ENCODE assay signal across 16 mouse cellular contexts in genomic region chr12:85193146-85193545, GRCm38 (mm10). TPM values are rescaled to one million over a fixed set of nuclear protein-coding genes. Genes with fewer than 3 reads are reported as not detected.
DNase-seq lines count a peak whose midpoint lies in the region; ATAC-seq and TF ChIP-seq lines count a peak whose summit lies in the region.
"Had no signal": no experiment of that assay in that cellular context is flagged by ENCODE, and none has a peak within 500 bp of the region (broad histone marks: within the 10 kb centered on the region; RNA-seq: fewer than 3 reads in every experiment).

No protein-coding gene starts in this region.

- intact Hi-C loops in heart, postnatal 10 days (cut with DNase I), result no loop called here

- no peak for ATAC-seq in lung, embryonic 14.5 days (ENCODE audit: insufficient read depth)
- ATAC-seq: activated CD4-positive, CD25-positive, alpha-beta regulatory T cell, adult 4 months; forebrain, embryonic 13.5 days; liver, embryonic 12.5 days had no signal

- no peak overlapping the region for H3K9ac ChIP-seq in lung, embryonic 14.5 days
- H3K9ac ChIP-seq: forebrain, embryonic 13.5 days; hindbrain, embryonic 12.5 days; liver, embryonic 12.5 days; liver, postnatal 0 days had no signal

- peaks cover 38% of the 10 kb centered on the region for H3K4me1 ChIP-seq in lung, embryonic 14.5 days (ENCODE audit: insufficient read depth)

- TF ChIP-seq CTCF in lung, embryonic 14.5 days (IDR thresholded peaks at IDR 0.05; ENCODE audit: low read depth), result no peak

- no peak overlapping the region for H3K4me3 ChIP-seq in lung, embryonic 14.5 days (ENCODE audit: low read depth, low read length)
- H3K4me3 ChIP-seq: forebrain, embryonic 13.5 days; hindbrain, embryonic 12.5 days; liver, embryonic 12.5 days had no signal

- H3K27me3 ChIP-seq in lung, embryonic 14.5 days (ENCODE audit: insufficient read depth, low read length), result no peaks in the 10 kb centered on the region
- H3K27me3 ChIP-seq: forebrain, embryonic 13.5 days; hindbrain, embryonic 12.5 days; liver, embryonic 12.5 days had no signal

- DNase-seq in heart, postnatal 4 days, result peak; percentile 3
- DNase-seq in heart, postnatal 10 days, result no peak
- no peak for DNase-seq in lung, embryonic 14.5 days
- no peak for DNase-seq in lung, postnatal 4 days
- peak; percentile 52 for DNase-seq in thymus, postnatal 14 days
- DNase-seq in thymus, postnatal 0 days (ENCODE audit: low spot score), result no peak
- DNase-seq in thymus, postnatal 4 days, result peak; percentile 42
- DNase-seq in c-Kit-positive CD71-positive TER-119-positive erythroid progenitor cells, embryonic 14.5 days (ENCODE audit: low spot score), result no peak
- DNase-seq: adrenal gland, postnatal 36 days; cerebellum, adult 2 months had no signal

- no peak overlapping the region for H3K4me2 ChIP-seq in lung, embryonic 14.5 days
- H3K4me2 ChIP-seq: forebrain, embryonic 13.5 days; hindbrain, embryonic 12.5 days had no signal

- WGBS in lung, embryonic 14.5 days, result 80% methylated on average over 10 of the region's 10 CpGs

- no peaks in the 10 kb centered on the region for H3K9me3 ChIP-seq in lung, embryonic 14.5 days (ENCODE audit: low read depth, low read length)
- H3K9me3 ChIP-seq: forebrain, embryonic 13.5 days; hindbrain, embryonic 12.5 days; liver, embryonic 12.5 days had no signal

- peak overlapping the region; percentile 81 for H3K27ac ChIP-seq in lung, embryonic 14.5 days (ENCODE audit: low read depth)
- H3K27ac ChIP-seq: forebrain, embryonic 13.5 days; hindbrain, embryonic 12.5 days; liver, embryonic 12.5 days had no signal

- H3K36me3 ChIP-seq in lung, embryonic 14.5 days (ENCODE audit: insufficient read depth), result no peaks in the 10 kb centered on the region
- H3K36me3 ChIP-seq: hindbrain, embryonic 12.5 days; liver, embryonic 12.5 days had no signal

RNA-seq across cellular contexts. Expression of gene Pgf, which starts 15.6 kb away (rescaled TPM):
- total RNA-seq in heart, postnatal 4 days (2021), result 1 to 10 TPM; 3.7 to 4.9 TPM
- total RNA-seq in heart, postnatal 10 days (2021), result 1 to 10 TPM; 2.4 to 6.2 TPM
- 10.9 and 14.6 TPM in 2 replicates for polyA plus RNA-seq in lung, embryonic 14.5 days (2014; fragmentation: Nextera tagmentation; extraction: Ambion mirVana)
- 2.0 and 2.7 TPM in 2 replicates for polyA plus RNA-seq in thymus, postnatal 0 days (2015; fragmentation: Nextera tagmentation; extraction: Ambion mirVana)
- polyA plus RNA-seq: activated CD4-positive, CD25-positive, alpha-beta regulatory T cell, adult 4 months had no signal

RNA-seq across cellular contexts. Expression of gene Eif2b2, which starts 26.1 kb away (rescaled TPM):
- total RNA-seq in heart, postnatal 4 days (2021), result 10 to 100 TPM; 55.0 to 55.9 TPM
- 10 to 100 TPM; 56.5 to 57.8 TPM for total RNA-seq in heart, postnatal 10 days (2021)
- polyA plus RNA-seq in lung, embryonic 14.5 days (2014; fragmentation: Nextera tagmentation; extraction: Ambion mirVana), result 91.4 and 99.9 TPM in 2 replicates
- 106 and 110 TPM in 2 replicates for polyA plus RNA-seq in thymus, postnatal 0 days (2015; fragmentation: Nextera tagmentation; extraction: Ambion mirVana)

RNA-seq across cellular contexts. Expression of gene Rps6kl1, which starts 42.1 kb away (rescaled TPM):
- 1 to 10 TPM; 2.3 to 3.0 TPM for total RNA-seq in heart, postnatal 4 days (2021)
- 1 to 10 TPM; 3.2 to 3.8 TPM for total RNA-seq in heart, postnatal 10 days (2021)
- polyA plus RNA-seq in lung, embryonic 14.5 days (2014; fragmentation: Nextera tagmentation; extraction: Ambion mirVana), result 0.91 and 1.0 TPM in 2 replicates
- 3.2 and 3.4 TPM in 2 replicates for polyA plus RNA-seq in thymus, postnatal 0 days (2015; fragmentation: Nextera tagmentation; extraction: Ambion mirVana)
- polyA plus RNA-seq: macrophage had no signal

Comparison
In these comparisons a context has a peak if more than half of its experiments do, and no peak if none do; other contexts are left out.
1. DNase-seq: peak in heart, postnatal 4 days (single experiment), thymus, postnatal 14 days (single experiment) and thymus, postnatal 4 days (single experiment); none in heart, postnatal 10 days (0 of 2), lung, embryonic 14.5 days (single experiment), lung, postnatal 4 days (0 of 2), thymus, postnatal 0 days (single experiment) and c-Kit-positive CD71-positive TER-119-positive erythroid progenitor cells, embryonic 14.5 days (single experiment).